Mouse (Mus musculus) lung, postnatal 0 days (tissue): ENCODE results near the gene Fam117a. TPM values are rescaled to one million over a fixed set of nuclear protein-coding genes. Genes with fewer than 3 reads are reported as not detected.

ENCODE experiments used
- ATAC-seq: fragments of 200-750 bp; cut with Nextera tagmentation; 2 replicates; pipeline ENCODE4 v1.8.0; 2017; ENCODE audit warnings: moderate library complexity
- DNase-seq: peaks from one replicate; pipeline ENCODE4 v3.0.0-alpha.2; 2016; ENCODE audit warnings: low spot score
- H3K27ac ChIP-seq: fragments of 300-500 bp; sonication (generic); 2 replicates; pipeline ENCODE4 v1.5.1; 2014; ENCODE audit warnings: antibody characterized with exemption, mild to moderate bottlenecking, low read length, mixed read lengths
- H3K27me3 ChIP-seq: fragments of 300-500 bp; sonication (generic); replicated peaks from 2 replicates; pipeline ENCODE4 v1.6.1; 2014; ENCODE audit warnings: low read length, mixed read lengths; ENCODE audit not compliant: insufficient read depth
- H3K36me3 ChIP-seq: fragments of 300-500 bp; sonication (generic); 2 replicates; pipeline ENCODE4 v1.6.1; 2014; ENCODE audit warnings: low read length, mixed read lengths; ENCODE audit not compliant: insufficient read depth
- H3K4me1 ChIP-seq: fragments of 300-500 bp; sonication (generic); 2 replicates; pipeline ENCODE4 v1.6.1; 2014; ENCODE audit warnings: antibody characterized with exemption, low read depth, low read length, mixed read lengths; ENCODE audit not compliant: insufficient read depth
- H3K4me2 ChIP-seq: fragments of 300-500 bp; sonication (generic); replicated peaks from 2 replicates; pipeline ENCODE4 v1.6.1; 2014; ENCODE audit warnings: low read depth, mild to moderate bottlenecking, low read length, moderate library complexity, mixed read lengths
- H3K4me3 ChIP-seq: fragments of 300-500 bp; sonication (generic); 2 replicates; pipeline ENCODE4 v1.5.1; 2014; ENCODE audit warnings: low read depth, low read length
- H3K9ac ChIP-seq: fragments of 300-500 bp; sonication (generic); replicated peaks from 2 replicates; pipeline ENCODE4 v1.6.1; 2014; ENCODE audit warnings: low read depth, mild to moderate bottlenecking
- H3K9me3 ChIP-seq: fragments of 300-500 bp; sonication (generic); 2 replicates; pipeline ENCODE4 v1.6.1; 2016; ENCODE audit warnings: low read length, mixed read lengths
- CTCF ChIP-seq: IDR thresholded peaks from 2 replicates; pipeline ENCODE4 v1.5.1; 2016; ENCODE audit warnings: antibody characterized with exemption, mild to moderate bottlenecking
- EP300 ChIP-seq: IDR thresholded peaks from 2 replicates; pipeline ENCODE4 v1.6.1; 2016; ENCODE audit warnings: antibody characterized with exemption, mild to moderate bottlenecking, control low read depth
- WGBS: fragments of 180-500 bp; shearing (Covaris S2); extraction: QIAGEN DNeasy Blood & Tissue Kit; methylation state at CpG from one replicate; pipeline ENCODE4 v1.1.7; 2014; 5-methylcytosine and 5-hydroxymethylcytosine counted together
- polyA plus RNA-seq: library from polyadenylated mRNA; unstranded; fragments of >200 nt; fragmentation: Nextera tagmentation; extraction: Ambion mirVana; gene quantifications from 2 replicates; pipeline ENCODE4 v1.2.1, GENCODE M21; 2015

The Fam117a gene
- polyA plus RNA-seq, 1 experiment from 2014 or later: 21.6 TPM

DNA sequence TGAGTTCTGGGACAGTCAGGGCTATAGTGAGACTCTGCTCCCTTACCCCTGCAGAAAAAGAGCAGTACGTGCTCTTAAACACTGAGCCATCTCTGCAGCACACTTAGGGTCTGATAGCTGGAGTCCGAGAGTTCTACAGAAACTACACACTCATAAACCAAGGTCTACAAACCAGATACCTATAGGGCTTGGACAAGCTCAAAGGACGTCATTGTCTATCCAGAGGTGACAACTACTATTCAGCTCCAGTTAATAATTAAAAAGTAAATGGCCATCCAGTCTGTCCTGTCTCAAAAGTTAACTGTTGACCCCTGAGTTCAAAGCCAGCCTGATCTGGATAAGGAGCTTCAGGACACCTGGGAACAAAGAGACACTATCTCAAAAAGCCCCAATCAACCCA lies 35.0 kb upstream of the Fam117a start:
- 77% methylated on average over 3 of the region's 3 CpGs for WGBS
- Histone ChIP-seq H3K9me3 (no peaks in the 10 kb centered on the region), H3K27ac (no peak overlapping the region), H3K36me3 (peaks cover 27% of the 10 kb centered on the region; the same call in 1 of the 2 replicates), H3K4me1 (no peaks in the 10 kb centered on the region), H3K27me3 (no peaks in the 10 kb centered on the region), H3K4me3 (no peak overlapping the region), H3K9ac (no peak overlapping the region), H3K4me2 (no peak overlapping the region)
- no peak for TF ChIP-seq CTCF
- no peak for TF ChIP-seq EP300
- no peak for DNase-seq
- no peak for ATAC-seq

DNA sequence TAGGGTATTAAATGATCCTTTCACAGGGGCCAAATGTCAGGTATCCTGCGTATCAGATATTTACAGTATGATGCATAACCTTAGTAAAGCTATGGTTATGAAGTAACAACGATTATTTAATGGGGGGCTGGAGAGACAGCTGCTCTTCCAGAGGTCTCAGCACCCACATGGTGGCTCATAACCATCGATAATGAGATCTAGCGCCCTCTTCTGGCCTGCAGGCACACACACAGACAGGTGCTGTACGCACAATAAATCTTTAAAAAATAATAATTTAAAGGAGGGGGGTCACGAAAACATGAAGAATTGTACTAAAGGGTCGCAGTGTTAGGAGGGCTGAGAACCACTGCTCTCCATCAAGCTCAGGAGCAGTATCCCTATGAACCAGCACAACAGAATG lies 31.2 kb upstream of the Fam117a start:
- no peak overlapping the region for H3K4me2 ChIP-seq
- TF ChIP-seq EP300 (no peak), CTCF (peak; percentile 50)
- no peak for ATAC-seq
- WGBS: 95% methylated on average over 7 of the region's 7 CpGs
- H3K36me3 ChIP-seq: peaks cover 17% of the 10 kb centered on the region; the same call in 1 of the 2 replicates
- no peaks in the 10 kb centered on the region for H3K9me3 ChIP-seq
- DNase-seq: no peak
- no peaks in the 10 kb centered on the region for H3K27me3 ChIP-seq
- 0 out of 2 replicates have a peak, but pooled peaks cover 5% of the 10 kb centered on the region for H3K4me1 ChIP-seq
- H3K4me3 ChIP-seq: no peak overlapping the region
- H3K27ac ChIP-seq: no peak overlapping the region
- H3K9ac ChIP-seq: no peak overlapping the region

DNA sequence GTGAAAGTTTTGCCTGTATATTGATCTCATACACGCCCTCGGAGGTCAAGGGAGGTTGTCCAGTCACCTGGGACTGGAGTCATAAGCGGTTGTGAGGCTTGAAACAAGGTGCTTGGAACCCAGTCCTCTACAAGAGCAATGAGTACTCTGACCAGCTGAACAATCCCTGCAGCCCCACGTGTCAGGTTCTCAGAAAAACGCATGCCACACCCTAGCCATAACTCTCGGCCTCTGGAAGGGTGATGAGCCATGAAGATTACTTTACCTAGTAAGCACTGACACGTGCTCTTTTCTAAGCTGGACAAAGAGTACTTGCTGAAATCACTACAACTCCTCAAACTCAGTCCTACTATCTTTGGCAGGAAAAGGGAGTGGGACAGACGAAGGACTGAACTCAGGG lies 29.3 kb upstream of the Fam117a start:
- no peaks in the 10 kb centered on the region for H3K9me3 ChIP-seq
- no peak overlapping the region for H3K27ac ChIP-seq
- no peak overlapping the region for H3K4me2 ChIP-seq
- peaks cover 11% of the 10 kb centered on the region; the same call in 1 of the 2 replicates for H3K4me1 ChIP-seq
- H3K36me3 ChIP-seq: peaks cover 12% of the 10 kb centered on the region; the same call in 1 of the 2 replicates
- H3K4me3 ChIP-seq: no peak overlapping the region
- TF ChIP-seq EP300: no peak
- TF ChIP-seq CTCF: no peak
- no peak overlapping the region for H3K9ac ChIP-seq
- no peaks in the 10 kb centered on the region for H3K27me3 ChIP-seq
- 71% methylated on average over 8 of the region's 8 CpGs for WGBS
- DNase-seq (no peak), ATAC-seq (no peak)

DNA sequence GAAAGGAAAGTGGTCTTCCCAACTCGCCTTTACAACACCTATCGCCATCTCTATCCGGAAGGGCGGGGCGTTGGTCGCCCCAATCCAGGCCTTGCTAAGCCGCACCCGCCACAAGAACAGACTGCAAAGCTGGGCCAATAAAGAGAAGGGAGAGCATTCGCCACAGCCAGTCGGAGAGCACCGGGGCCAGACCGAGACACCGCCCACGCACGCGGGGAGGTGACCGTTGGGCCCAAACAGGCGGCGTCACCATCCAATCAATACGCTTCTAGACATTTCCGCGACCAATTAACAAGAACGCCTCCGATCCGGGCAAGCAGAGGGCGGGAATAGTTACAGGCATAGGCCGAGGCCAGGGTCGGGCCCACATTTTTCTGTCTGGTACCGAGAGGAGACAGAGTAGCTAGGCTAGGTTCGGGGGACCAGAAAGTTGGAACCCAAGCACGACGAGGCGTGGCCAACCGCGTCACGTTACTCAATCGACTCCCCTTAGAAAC lies 27.3 kb upstream of the Fam117a start:
- peak overlapping the region; percentile 70 for H3K4me2 ChIP-seq
- DNase-seq: peak; percentile 100
- peak overlapping the region; percentile 99 for H3K27ac ChIP-seq
- peaks cover 11% of the 10 kb centered on the region; the same call in 1 of the 2 replicates for H3K4me1 ChIP-seq
- H3K27me3 ChIP-seq: no peaks in the 10 kb centered on the region
- peak overlapping the region; percentile 98 for H3K9ac ChIP-seq
- WGBS: under 1% methylated on average over 37 of the region's 37 CpGs
- TF ChIP-seq CTCF (no peak), EP300 (peak; percentile 47)
- peak overlapping the region; percentile 92 for H3K4me3 ChIP-seq
- H3K9me3 ChIP-seq: no peaks in the 10 kb centered on the region
- peak; percentile 92 for ATAC-seq
- H3K36me3 ChIP-seq: peaks cover 7% of the 10 kb centered on the region; the same call in 1 of the 2 replicates

DNA sequence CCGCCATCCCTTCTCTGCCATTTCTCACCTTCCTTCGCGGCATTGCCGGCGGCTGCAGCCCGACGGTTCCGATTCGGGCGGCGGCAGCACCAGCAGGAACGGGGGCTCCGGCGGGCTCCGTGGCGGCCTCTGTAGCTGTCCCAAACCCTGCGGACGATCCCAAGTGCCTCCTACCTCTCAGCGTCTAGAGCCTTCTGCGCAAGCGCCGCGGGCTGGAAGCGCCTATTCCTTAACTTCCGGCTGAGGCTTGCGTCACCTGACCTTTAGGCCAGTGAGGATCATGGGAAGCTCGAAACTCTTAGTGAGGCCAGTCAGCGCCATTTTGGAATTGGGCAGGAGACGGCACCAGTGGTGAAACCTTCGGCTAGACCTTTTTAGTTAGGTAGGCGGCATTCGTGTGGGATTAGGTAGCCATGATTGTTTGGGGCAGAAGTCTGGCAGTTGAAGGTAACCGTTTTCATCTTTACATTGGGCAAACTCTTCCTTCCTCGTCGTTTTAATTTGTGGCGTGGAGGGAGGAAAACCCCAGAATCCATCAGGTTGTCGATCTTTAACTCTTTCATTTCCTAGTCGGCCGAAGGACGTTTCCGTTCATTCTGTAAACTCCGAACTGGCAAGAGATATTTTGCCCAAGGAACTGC lies 26.7 kb upstream of the Fam117a start, which contains the start of gene Kat7:
Kat7 (minus strand) TSS at position 240 of the 641 bp plus-strand sequence.
- Histone ChIP-seq H3K9ac (peak within 1 kb of the TSS; percentile 98), H3K36me3 (peaks cover 7% of the 10 kb centered on the region; the same call in 1 of the 2 replicates), H3K27me3 (no peaks in the 10 kb centered on the region), H3K4me3 (peak within 1 kb of the TSS; percentile 92), H3K4me2 (peak within 1 kb of the TSS; percentile 70), H3K4me1 (peaks cover 11% of the 10 kb centered on the region; the same call in 1 of the 2 replicates), H3K9me3 (no peaks in the 10 kb centered on the region), H3K27ac (peak within 1 kb of the TSS; percentile 99)
- TF ChIP-seq EP300 (peak; percentile 62), CTCF (no peak)
- ATAC-seq (peak; percentile 92), DNase-seq (peak; percentile 99)
- WGBS: under 1% methylated on average over 42 of the region's 42 CpGs

DNA sequence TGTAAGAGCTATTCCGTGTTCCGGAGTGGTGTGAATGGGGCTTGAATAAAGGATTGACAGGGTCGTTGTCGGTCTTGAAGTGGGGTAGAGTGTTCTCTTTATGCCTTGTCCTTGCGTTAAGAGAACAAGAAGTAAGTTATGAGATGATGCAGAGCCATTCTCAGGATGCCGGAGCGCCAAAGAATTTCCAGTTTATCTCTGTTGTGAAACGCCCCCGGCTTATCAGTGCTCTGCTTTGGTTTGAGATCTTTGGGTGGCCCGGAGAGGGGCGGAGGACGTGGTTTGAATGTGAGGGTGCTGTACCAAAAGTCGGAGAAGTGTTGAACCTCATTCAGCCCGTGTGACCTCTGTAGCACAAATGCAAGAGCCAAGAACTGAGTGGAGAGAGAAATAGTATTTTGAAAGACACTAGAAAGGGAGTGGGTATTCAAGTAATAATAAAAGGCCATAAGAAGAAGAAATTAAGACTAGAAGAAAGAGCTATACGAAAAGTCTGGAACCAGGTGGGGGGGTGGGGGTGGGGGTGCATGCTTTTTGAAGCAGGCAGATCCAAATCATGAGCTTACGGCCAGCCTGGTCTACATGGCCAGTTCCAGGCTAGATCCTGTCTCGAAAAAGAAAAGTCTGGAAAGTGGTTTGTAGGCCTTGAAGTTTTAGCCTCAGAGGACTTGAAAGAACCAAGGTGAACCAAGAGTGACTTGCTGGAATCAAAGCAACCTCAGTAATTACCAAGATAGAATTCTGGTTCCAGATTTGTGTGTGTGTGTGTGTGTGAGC lies 26.0 kb upstream of the Fam117a start:
- Histone ChIP-seq H3K4me1 (peaks cover 11% of the 10 kb centered on the region; the same call in 1 of the 2 replicates), H3K36me3 (peaks cover 3% of the 10 kb centered on the region; the same call in 1 of the 2 replicates), H3K4me2 (peak overlapping the region; percentile 64), H3K9ac (peak overlapping the region; percentile 37), H3K4me3 (peak overlapping the region; percentile 92), H3K27me3 (no peaks in the 10 kb centered on the region), H3K27ac (peak overlapping the region; percentile 70), H3K9me3 (no peaks in the 10 kb centered on the region)
- WGBS: 5% methylated on average over 17 of the region's 17 CpGs
- ATAC-seq (no peak; the same call in 1 of the 2 replicates), DNase-seq (no peak)
- TF ChIP-seq CTCF (no peak), EP300 (no peak; the same call in 1 of the 2 replicates)
